Mouse (Mus musculus): ENCODE data around the gene Eea1.

DNA sequence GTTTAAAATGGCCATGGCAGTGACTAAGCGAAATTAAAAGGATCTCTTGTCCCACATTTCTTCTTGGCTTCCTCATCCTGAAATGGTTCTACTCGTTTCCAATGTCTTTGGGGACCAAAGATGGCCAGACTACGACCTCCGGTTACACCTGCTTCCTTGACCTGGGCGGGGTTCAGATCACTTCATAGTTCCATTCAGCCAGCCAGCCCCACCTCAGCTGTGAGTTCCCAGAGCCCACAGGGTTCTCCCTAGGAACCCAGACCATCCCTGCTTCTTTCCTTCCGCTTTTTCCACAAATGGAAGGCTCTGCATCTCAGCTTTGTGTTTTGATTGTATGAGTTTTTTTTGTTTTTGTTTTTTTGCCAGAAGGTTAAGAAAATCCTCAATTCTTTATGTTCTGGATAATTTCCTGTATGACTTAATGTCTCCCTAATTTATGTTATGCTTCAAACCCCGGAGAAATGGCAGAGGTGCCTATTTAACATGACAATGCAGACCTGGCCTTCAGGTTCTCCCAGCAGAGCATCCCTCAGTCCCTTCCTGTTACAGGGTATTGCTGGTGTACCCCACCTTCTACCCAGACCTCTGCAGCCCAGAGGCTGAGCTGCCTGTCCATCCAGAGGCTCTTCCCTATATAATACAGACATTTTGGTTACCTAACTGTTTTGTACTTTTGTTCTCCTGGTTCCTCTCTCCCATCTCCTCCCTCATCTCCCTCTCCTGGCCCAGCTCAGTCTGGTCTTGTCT, 49.1 kb upstream of the Eea1 start:
- no peak for TF ChIP-seq CTCF (IDR thresholded peaks at IDR 0.05; ENCODE audit: extremely low read depth, insufficient read length, insufficient replicate concordance, low read depth, low read length)
- no peak for TF ChIP-seq POLR2A (IDR thresholded peaks at IDR 0.05; ENCODE audit: low read depth, low read length)

Data from small intestine, adult 2 months (tissue).